Mouse (Mus musculus) heart, embryonic 10.5 days (tissue): ENCODE measurements at regions not wholly inside any gene's neighbourhood (a gene's known extent, or its start where the extent isn't known, plus 50 kb on each side); places are given as distances from the start of the nearest gene placed in this dataset.
"Not testable (repeated sequence)": the region's sequence is repeated elsewhere in the genome, so short reads cannot be mapped to it uniquely, and the experiment has no call there.

Experiments
- DNase-seq: peaks from one replicate; pipeline ENCODE4 v3.0.0-alpha.2; 2017; ENCODE audit warnings: low spot score
- H3K27ac ChIP-seq: fragments of 300-500 bp; sonication (generic); 2 replicates; pipeline ENCODE4 v1.5.1; 2016; ENCODE audit warnings: mild to moderate bottlenecking
- H3K27me3 ChIP-seq: fragments of 300-500 bp; sonication (generic); 2 replicates; pipeline ENCODE4 v1.6.1; 2016; ENCODE audit warnings: mild to moderate bottlenecking; ENCODE audit not compliant: poor library complexity, insufficient read depth, severe bottlenecking
- H3K36me3 ChIP-seq: fragments of 300-500 bp; sonication (generic); 2 replicates; pipeline ENCODE4 v1.6.1; 2016; ENCODE audit warnings: mild to moderate bottlenecking, moderate library complexity
- H3K4me1 ChIP-seq: fragments of 300-500 bp; sonication (generic); 2 replicates; pipeline ENCODE4 v1.6.1; 2016; ENCODE audit warnings: mild to moderate bottlenecking
- H3K4me3 ChIP-seq: fragments of 300-500 bp; sonication (generic); 2 replicates; pipeline ENCODE4 v1.5.1; 2016; ENCODE audit warnings: mild to moderate bottlenecking, moderate library complexity
- H3K9me3 ChIP-seq: fragments of 300-500 bp; sonication (generic); 2 replicates; pipeline ENCODE4 v1.6.1; 2016; ENCODE audit warnings: mild to moderate bottlenecking, moderate library complexity
- WGBS: fragments of 180-500 bp; shearing (Covaris S2); methylation state at CpG from one replicate; pipeline ENCODE4 v1.1.7; 2016; 5-methylcytosine and 5-hydroxymethylcytosine counted together

DNA sequence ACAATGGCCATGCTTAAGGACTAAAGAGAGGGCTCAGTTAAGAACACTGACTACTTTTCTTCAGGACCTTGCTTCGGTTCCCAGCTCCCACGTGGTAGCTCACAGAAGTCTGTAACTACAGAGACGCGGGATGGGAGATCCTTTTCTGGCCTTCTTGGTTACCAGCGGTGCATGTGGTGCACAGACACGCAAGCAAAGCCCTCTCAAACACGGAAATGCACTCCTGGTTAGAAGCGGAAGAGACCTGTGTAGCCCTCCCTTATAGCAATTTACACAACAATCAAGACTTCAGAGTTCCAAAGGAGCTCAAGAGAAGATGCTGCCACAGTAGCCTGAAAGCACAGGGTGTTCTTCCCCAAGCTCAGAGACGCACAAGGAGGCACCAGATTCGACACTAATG, 225.6 kb downstream of the Unc5cl start:
- 79% methylated on average over 10 of the region's 10 CpGs for WGBS
- Histone ChIP-seq H3K27ac (no peak overlapping the region), H3K4me1 (0 out of 2 replicates have a peak, but pooled peaks cover 2% of the 10 kb centered on the region), H3K27me3 (no peaks in the 10 kb centered on the region), H3K36me3 (no peaks in the 10 kb centered on the region), H3K4me3 (no peak overlapping the region), H3K9me3 (0 out of 2 replicates have a peak, but pooled peaks cover 3% of the 10 kb centered on the region)
- no peak for DNase-seq

DNA sequence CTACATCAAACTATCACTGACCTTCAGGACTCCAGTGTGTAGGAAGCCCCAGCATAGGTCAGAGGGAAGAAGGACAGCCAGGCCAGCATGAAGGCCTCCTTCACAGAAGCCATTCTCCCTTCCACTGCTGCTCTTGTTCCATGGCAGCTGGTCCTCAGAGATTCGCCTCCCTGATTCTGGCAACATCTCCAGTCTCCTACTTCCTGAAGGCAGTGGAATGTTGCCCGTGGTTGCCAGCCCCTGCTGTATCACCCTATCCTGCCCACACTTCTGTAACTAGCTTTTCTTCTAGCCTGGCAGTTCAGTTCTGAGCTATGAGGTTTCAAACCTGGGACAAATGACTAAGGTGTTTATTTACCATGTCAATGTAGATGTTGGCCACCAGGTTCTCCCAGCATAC, 234.2 kb downstream of the Unc5cl start:
- H3K4me1 ChIP-seq = no peaks in the 10 kb centered on the region
- DNase-seq = no peak
- no peak overlapping the region for H3K4me3 ChIP-seq
- no peaks in the 10 kb centered on the region for H3K36me3 ChIP-seq
- no peaks in the 10 kb centered on the region for H3K9me3 ChIP-seq
- H3K27ac ChIP-seq = no peak overlapping the region
- peaks cover 14% of the 10 kb centered on the region for H3K27me3 ChIP-seq
- 67% methylated on average over 2 of the region's 2 CpGs for WGBS

DNA sequence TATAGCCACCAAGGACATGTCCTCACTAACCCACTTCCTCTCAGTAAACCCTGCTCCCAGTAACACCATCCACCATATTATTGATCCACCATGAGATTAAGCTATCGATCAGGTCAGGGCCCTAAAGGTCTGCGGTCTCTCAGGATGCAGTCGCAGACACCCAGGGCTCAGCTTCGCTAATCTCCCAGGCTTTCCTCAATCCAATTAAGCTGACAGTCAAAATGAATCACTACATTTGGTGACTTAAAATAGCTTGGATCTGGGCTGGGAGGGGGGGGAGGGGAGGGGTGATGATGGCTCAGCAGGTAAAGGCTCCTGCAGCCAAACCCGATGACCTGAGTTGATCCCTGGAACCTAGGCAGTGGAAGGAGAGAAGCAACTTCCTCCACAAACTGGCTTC, 233.7 kb upstream of the Lrfn2 start:
- Histone ChIP-seq H3K27me3 (peaks cover 21% of the 10 kb centered on the region), H3K4me1 (no peaks in the 10 kb centered on the region), H3K9me3 (no peaks in the 10 kb centered on the region), H3K4me3 (no peak overlapping the region), H3K27ac (no peak overlapping the region), H3K36me3 (no peaks in the 10 kb centered on the region)
- no peak for DNase-seq
- 58% methylated on average over 5 of the region's 5 CpGs for WGBS

GRCm38 (mm10) chr17:48700591-48700990, 231.6 kb upstream of the Lrfn2 start:
- no peak overlapping the region for H3K27ac ChIP-seq
- no peaks in the 10 kb centered on the region for H3K9me3 ChIP-seq
- H3K4me3 ChIP-seq = no peak overlapping the region
- H3K36me3 ChIP-seq = no peaks in the 10 kb centered on the region
- peaks cover 21% of the 10 kb centered on the region for H3K27me3 ChIP-seq
- DNase-seq = no peak
- no peaks in the 10 kb centered on the region for H3K4me1 ChIP-seq
- 27% methylated on average over 10 of the region's 10 CpGs for WGBS

GRCm38 (mm10) chr17:48720506-48720905, 211.7 kb upstream of the Lrfn2 start:
- no peaks in the 10 kb centered on the region for H3K36me3 ChIP-seq
- H3K27ac ChIP-seq = no peak overlapping the region
- H3K4me3 ChIP-seq = no peak overlapping the region
- H3K9me3 ChIP-seq = no peaks in the 10 kb centered on the region
- peaks cover 4% of the 10 kb centered on the region; the same call in 1 of the 2 replicates for H3K4me1 ChIP-seq
- H3K27me3 ChIP-seq = peaks cover 20% of the 10 kb centered on the region; the same call in 1 of the 2 replicates
- no peak for DNase-seq
- 68% methylated on average over 4 of the region's 4 CpGs for WGBS

DNA sequence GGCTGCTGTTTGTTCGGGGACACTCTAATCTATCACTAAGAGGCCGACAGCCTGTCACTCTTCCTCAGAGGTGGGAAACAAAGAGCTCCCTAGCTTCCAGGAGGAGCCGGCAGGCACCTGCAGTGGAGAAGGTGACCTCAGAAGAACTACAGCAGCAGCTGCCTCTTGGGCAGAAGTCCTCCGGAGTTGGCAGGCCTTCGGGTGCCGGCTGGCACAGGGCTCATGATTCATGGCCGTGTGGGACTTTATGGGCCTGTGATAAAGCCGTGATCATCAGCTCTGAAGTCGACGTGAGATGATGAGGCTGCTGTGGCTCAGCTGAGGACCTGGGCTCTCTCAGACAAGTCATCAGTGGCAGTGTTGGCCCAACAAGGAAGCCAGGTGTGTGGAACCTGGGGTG, 208.9 kb upstream of the Lrfn2 start:
- H3K27ac ChIP-seq = no peak overlapping the region
- WGBS = 69% methylated on average over 10 of the region's 10 CpGs
- peaks cover 19% of the 10 kb centered on the region for H3K4me1 ChIP-seq
- H3K9me3 ChIP-seq = no peaks in the 10 kb centered on the region
- no peaks in the 10 kb centered on the region for H3K36me3 ChIP-seq
- H3K4me3 ChIP-seq = no peak overlapping the region
- peaks cover 27% of the 10 kb centered on the region for H3K27me3 ChIP-seq
- DNase-seq = no peak

- Histone ChIP-seq H3K27me3 (peaks cover 37% of the 10 kb centered on the region), H3K27ac (no peak overlapping the region), H3K4me3 (no peak overlapping the region), H3K4me1 (peaks cover 19% of the 10 kb centered on the region), H3K36me3 (no peaks in the 10 kb centered on the region), H3K9me3 (no peaks in the 10 kb centered on the region)
- no peak for DNase-seq
- WGBS = 82% methylated on average over 11 of the region's 11 CpGs
These were observed 207.6 kb upstream of the Lrfn2 start for GRCm38 (mm10) chr17:48724513-48725112.

DNA sequence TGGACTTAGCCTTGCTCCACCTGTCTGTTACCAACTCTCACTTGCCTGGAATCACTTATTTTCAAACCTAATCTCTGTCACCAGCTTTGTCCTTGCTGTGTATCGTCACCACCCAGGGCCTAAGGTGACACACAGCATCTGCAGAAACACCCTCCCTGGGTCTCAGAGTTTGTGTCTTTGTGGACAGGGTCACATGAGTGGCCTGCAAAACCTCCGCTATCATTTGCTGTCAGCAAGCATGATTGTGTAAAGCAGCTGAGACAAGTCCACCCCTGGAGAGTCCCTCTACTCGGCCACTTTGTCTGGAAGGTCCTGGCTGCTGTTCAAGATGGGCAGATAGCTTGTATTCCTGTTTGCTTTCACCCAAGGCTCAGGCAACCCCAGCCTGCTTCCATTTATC, 205.7 kb upstream of the Lrfn2 start:
- no peak overlapping the region for H3K27ac ChIP-seq
- H3K36me3 ChIP-seq = no peaks in the 10 kb centered on the region
- H3K4me3 ChIP-seq = no peak overlapping the region
- peak; percentile 83 for DNase-seq
- peaks cover 39% of the 10 kb centered on the region for H3K27me3 ChIP-seq
- peaks cover 19% of the 10 kb centered on the region for H3K4me1 ChIP-seq
- no peaks in the 10 kb centered on the region for H3K9me3 ChIP-seq
- WGBS = 17% methylated on average over 3 of the region's 3 CpGs

DNA sequence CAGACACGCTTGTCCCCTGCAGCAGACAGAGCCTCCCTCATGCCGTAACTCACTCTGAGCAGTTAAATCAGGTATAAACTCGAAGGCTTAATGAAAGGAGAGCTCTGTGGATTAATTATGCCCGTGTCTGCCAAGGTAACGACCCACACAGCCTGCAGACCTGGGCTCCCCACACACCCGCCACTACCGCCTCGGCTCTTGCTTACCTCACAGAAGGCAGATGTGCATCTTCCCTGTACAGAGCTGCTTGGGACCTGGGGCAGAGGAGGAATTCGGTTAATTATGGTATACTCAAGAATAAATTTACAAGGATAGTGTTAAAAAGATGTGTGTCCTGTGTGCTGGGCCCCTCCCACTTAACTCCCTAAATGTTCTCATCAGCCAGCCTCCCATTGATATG, 198.4 kb upstream of the Lrfn2 start:
- 81% methylated on average over 9 of the region's 9 CpGs for WGBS
- DNase-seq = no peak

DNA sequence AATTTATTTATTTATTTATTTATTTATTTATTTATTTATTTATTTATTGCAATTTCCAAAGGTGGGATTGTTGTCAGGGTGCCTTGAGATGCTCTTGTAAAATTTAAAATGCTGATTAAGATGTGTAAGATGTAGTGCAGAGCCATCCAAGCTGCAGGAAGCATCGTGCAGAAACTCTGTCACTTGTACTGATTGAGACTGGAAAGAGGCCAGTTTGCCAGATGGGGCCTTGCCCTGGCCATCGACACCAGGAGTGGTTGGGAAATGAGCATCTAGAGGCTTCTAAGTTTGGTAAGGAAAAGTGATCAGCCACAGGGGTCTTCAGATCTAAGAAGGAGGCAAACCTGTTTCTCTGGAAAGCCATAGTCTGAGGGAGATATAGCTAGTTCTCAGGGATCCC, 195.0 kb upstream of the Lrfn2 start:
- H3K4me1 ChIP-seq, H3K27me3 ChIP-seq, H3K27ac ChIP-seq, DNase-seq, H3K4me3 ChIP-seq, H3K9me3 ChIP-seq, H3K36me3 ChIP-seq: not testable (repeated sequence)
- WGBS = 83% methylated on average over 2 of the region's 2 CpGs

More for the DNA sequence above, 198.4 kb upstream of the Lrfn2 start:
- Histone ChIP-seq H3K9me3 (no peaks in the 10 kb centered on the region), H3K36me3 (no peaks in the 10 kb centered on the region), H3K27me3 (peaks cover 9% of the 10 kb centered on the region; the same call in 1 of the 2 replicates), H3K27ac (no peak overlapping the region), H3K4me1 (0 out of 2 replicates have a peak, but pooled peaks cover 3% of the 10 kb centered on the region), H3K4me3 (no peak overlapping the region)

DNA sequence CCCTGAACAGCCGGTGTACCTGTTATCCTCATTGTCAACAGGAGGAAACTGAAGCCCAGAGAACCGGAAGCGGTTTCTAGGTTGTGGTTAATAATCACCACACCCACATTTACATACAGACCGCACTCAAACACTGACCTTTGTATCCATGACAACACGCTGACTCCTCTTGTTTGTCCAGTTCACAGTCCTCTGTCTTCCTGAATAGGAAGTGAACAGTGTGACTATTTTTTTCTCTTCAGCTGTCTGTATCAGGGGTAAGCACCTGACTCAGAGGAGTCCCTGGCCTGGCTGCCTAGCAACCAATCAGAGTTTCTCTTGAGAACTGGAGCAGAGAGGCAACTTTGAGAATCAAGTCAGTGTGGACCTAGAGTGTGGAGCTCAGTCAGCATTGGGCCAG, 193.5 kb upstream of the Lrfn2 start:
- Histone ChIP-seq H3K27ac (no peak overlapping the region), H3K27me3 (no peaks in the 10 kb centered on the region; the same call in 1 of the 2 replicates), H3K4me3 (no peak overlapping the region), H3K4me1 (0 out of 2 replicates have a peak, but pooled peaks cover 3% of the 10 kb centered on the region), H3K36me3 (no peaks in the 10 kb centered on the region), H3K9me3 (no peaks in the 10 kb centered on the region)
- WGBS = 84% methylated on average over 5 of the region's 5 CpGs
- DNase-seq = no peak

GRCm38 (mm10) chr17:48742769-48743405, 189.3 kb upstream of the Lrfn2 start:
- Histone ChIP-seq H3K4me3 (no peak overlapping the region), H3K27ac (no peak overlapping the region), H3K27me3 (no peaks in the 10 kb centered on the region; the same call in 1 of the 2 replicates), H3K4me1 (no peaks in the 10 kb centered on the region), H3K36me3 (no peaks in the 10 kb centered on the region), H3K9me3 (no peaks in the 10 kb centered on the region)
- no peak for DNase-seq
- 85% methylated on average over 13 of the region's 13 CpGs for WGBS

DNA sequence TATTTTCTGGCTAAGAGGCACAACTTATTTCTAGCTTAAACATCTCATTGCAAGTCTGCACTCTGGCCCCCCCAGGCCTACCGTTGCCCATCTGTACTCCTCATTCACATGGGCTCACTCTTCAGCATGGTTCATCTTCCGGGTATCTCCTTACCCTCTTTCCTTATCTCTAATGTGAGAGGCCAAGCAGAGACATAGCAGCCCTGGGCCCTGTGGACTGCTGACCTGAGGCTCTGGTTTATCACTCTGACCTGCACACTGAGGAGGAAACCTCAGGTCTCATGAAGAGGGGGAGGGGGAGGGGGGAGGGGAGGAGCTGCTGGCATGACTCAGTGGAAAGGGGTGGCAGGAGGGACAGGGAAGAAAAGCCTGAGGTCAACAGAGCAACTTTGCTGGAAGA, 162.1 kb upstream of the Lrfn2 start:
- Histone ChIP-seq H3K4me3 (no peak overlapping the region), H3K36me3 (no peaks in the 10 kb centered on the region), H3K27ac (no peak overlapping the region), H3K9me3 (no peaks in the 10 kb centered on the region), H3K27me3 (0 out of 2 replicates have a peak, but pooled peaks cover under 1% of the 10 kb centered on the region), H3K4me1 (peaks cover 9% of the 10 kb centered on the region; the same call in 1 of the 2 replicates)
- DNase-seq = no peak
- 38% methylated on average over 2 of the region's 2 CpGs for WGBS
